Mouse (Mus musculus): Measurements from ENCODE around the gene Slc1a1. TPM values are rescaled to one million over a fixed set of nuclear protein-coding genes. Genes with fewer than 3 reads are reported as not detected.

The Slc1a1 gene
- 1.4 and 1.6 TPM in 2 replicates for total RNA-seq (2021)
- long read RNA-seq, experiment 1: 0 reads
- long read RNA-seq, experiment 2: 0 reads

DNA sequence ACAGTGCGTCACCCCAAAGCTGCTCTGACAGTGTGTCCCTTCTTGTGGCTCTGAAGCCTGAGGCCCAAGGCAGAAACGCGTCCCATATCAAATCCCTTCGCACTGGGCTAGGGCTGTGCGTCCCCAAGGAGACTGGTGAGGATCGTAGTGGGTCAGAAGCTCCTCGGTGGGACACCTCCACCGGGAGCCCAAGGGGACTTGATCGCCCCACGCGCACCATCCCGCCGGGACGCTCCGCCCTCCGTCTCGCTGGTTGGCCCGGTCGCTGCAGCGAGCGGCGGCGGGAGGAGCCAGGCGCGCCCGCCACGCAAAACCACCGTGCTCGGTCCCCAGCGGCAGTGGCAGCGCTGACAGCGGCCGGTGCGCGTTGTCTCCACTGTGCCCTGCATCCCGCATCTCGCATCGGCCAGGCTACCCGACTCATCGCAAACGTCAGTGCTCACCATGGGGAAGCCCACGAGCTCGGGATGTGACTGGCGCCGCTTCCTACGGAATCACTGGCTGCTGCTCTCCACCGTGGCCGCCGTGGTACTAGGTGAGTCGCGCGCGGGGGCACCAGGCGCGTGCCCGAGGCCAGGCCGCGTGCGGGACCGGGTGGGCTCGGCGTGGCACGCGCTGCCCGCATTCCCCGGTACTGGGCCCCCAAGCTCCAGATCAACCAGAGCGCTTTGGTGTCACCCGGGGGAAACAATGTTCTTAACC, at the start of gene Slc1a1:
Gene Slc1a1 (plus strand): TSS at position 252 of the 702 bp plus-strand sequence.
- DNase-seq: peak; percentile 71

DNA sequence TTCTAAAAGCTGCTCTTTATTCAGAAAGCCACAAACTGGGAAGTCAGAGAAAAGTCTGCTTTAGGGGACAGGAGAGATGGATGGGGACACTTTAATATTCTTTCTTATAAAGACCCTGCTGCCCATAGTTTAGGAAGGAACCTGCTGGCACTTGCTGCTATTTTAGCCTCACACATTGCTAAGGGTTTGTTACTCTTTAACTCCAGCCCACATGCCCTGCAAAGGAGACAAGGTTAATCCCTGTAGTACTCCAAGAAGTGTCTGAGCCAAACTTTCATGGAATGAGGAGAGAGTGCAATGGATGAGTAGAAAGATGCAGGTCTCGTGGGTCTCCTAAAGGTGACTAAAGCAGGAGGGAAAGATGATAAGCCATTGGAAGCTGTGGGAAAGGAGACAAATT, 44.7 kb upstream of the Slc1a1 start:
- no peak for DNase-seq

DNA sequence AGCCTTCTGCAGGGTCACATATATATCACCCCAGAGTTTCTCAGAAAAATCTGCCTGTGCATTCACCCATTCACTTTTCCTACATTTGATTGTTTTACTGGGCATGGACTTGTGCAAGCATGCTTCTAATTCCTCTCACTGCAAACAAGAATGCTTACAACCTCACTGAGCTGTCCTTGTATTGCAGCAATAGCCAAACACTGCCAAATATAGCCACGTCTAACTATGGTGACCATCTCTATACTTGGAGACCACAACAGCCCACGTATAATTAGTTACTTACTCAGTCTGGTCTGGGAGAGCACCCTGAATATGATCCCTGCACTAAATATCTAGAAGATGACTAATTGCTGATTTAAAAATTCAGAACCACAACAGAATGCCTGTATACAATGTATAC, 41.5 kb upstream of the Slc1a1 start:
- DNase-seq: no peak

- no peak for DNase-seq
Measured at GRCm38 (mm10) chr19:28796146-28796848, 38.6 kb upstream of the Slc1a1 start.

GRCm38 (mm10) chr19:28796966-28797365, 37.9 kb upstream of the Slc1a1 start:
- no peak for DNase-seq

DNA sequence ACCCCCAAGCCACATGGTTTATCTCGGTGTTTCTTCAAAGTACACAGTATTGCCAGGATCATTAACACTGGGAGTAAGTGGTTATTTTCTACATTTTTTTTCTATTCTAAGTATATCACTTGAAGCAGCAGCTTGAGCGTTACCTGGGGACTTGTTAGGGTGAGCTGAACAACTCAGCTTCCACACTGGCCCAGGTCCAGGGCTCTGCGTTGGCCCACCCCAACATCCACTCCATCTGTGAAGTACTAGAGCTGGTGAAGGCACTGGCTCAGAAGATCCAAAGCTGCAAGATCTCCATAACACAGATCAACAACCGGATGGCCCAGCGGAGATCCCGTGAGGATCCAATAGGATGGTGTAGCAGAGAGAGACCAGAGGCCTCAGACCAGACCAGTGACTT, 37.2 kb upstream of the Slc1a1 start:
- no peak for DNase-seq

GRCm38 (mm10) chr19:28800448-28800847, 34.4 kb upstream of the Slc1a1 start:
- DNase-seq: no peak

DNA sequence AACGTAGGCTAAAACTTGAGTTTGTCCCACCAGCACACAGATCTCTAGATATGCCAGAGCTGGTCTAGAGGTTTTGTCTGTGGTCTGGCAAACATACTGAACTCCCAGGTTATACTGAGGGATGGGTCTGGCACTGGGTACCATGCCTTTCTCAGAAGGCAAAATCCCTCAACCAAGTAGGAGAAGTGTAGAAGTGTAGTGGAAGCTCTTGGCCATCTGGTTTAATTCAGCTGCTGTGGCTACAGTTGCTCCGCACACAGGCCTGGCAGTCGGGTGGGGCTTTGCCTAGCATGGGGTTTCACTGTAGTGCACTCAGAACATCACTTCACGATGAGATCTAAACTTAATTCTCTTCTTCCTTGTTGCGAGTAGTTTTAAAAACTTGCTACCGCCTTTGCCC, 28.6 kb upstream of the Slc1a1 start:
- DNase-seq: no peak

DNA sequence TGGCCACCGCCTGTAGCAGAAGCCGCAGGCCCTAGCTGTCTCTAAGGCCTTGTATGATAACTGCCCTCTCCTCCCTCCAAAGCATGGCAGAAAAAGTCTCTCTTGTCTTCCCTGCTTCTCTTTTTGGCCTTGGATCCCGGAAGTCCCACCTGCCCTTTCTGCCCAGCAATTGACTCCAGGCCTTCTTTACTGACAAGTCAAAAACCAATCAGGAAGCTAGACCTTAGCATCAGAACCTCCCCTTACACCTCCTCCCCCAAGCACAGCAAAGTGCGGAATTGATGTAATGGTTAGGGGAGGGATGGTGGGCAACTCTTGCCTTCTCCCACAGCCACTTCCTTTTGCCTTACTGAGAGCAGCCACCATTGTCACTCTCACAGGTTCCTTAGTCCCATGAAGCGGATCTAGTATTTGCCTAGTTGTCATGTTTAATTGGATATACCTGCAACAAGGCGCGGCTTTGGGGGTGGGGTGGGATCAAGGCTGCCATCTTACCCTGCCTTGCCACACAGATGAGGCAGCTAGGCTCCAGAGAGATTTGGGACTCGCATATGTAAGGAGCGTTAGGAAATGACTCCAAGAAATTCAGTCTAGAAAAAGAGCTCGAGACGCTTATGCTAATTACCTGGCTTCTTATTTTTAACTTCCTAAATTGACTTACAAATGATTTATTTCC, 27.9 kb upstream of the Slc1a1 start:
- DNase-seq: no peak

- no peak for DNase-seq
Measured at GRCm38 (mm10) chr19:28807497-28807871, 27.4 kb upstream of the Slc1a1 start.

DNA sequence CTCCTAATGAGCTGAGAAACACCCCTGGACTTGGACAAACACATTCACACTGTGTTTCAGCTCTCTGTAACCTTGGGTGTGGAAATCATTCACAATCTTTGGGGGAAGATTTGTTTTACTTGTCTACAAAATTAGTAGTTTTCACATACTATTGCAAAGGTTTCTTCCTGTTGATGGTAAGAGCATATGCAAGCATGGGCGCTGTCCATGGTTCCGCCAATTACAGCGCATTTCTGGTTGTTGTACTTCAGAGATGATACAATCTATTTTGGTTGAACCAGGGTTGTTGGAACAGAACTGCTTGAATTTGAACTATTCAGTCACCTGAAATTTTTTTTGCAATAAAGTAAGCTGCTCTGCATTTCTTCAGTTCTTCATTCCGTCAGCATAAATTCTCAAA, 16.6 kb upstream of the Slc1a1 start:
- peak; percentile 28 for DNase-seq

DNA sequence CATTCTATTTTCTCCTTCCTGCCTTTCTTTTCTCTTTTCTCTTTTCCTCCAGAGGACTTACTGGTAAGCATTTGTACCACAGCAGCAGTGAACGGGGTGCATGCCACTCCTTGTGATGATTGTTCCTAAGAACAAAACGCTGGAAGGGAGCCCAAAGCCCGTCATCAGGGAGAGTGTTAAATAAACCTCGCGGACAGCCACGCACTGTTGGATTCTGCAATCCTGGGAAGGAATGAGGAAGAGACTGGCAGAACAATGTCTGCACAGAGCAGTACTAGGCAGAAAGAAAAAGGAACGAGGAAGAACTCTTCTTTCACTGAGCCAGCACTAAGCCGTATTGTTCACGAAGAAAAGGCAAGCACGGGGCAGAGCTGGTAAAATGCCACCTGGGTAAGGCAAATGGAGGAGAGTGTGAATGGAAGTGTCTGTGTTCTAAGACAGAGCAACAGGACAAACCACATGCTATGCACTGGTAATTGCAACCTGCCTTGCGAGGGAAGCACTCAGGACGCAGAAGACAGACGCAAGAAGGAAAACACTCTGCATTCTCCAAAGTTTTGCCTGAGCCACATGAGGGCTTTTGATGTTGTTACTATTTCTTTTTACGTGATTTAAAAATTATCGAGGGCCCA, 7.0 kb upstream of the Slc1a1 start:
- DNase-seq: no peak

GRCm38 (mm10) chr19:28831324-28831723, 3.5 kb upstream of the Slc1a1 start:
- DNase-seq: no peak

- no peak for DNase-seq
Measured at GRCm38 (mm10) chr19:28832605-28833004, 2.2 kb upstream of the Slc1a1 start.

- DNase-seq: peak; percentile 27
Measured at GRCm38 (mm10) chr19:28834388-28834787, 461 bp upstream of the Slc1a1 start.

DNA sequence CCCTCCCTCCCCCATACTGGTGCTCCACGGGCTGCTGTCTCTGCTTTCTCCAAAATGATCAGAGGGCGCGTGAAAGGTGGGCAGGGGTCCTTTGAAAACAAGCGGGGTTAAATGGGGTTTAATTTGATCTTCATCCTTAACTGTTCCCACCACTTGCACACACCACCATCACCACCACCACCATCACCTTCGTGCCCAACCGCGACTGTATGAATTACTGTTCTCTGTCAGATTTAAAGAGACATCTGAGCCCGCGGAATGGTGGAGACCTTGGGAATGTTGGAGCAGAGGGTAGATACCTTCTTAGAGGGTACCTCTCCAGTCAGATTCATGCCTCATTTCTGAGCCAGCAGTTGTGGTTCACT, 633 bp downstream of the Slc1a1 start:
- no peak for DNase-seq

DNA sequence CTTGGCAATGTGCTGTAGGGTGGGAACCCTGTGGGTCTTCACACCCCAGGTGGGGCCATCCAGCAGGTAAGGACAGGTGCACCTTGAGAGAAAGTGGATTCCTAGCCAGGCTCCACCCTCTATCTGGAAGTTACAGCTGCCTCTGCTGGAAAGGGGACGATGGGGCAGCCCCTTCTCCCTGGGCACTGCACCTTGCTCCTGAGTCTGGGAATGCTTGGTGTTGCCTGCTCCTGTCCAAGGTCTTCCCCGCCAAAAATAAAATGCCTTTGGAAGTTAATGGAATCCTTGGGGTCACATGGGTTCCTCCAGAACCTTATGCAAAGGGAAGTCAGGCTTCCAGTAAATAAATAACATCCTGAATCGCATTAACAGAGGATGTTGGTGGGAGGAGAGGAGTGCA, 1.3 kb downstream of the Slc1a1 start:
- no peak for DNase-seq

- DNase-seq: no peak
Measured at GRCm38 (mm10) chr19:28836651-28837410, 2.0 kb downstream of the Slc1a1 start.

DNA sequence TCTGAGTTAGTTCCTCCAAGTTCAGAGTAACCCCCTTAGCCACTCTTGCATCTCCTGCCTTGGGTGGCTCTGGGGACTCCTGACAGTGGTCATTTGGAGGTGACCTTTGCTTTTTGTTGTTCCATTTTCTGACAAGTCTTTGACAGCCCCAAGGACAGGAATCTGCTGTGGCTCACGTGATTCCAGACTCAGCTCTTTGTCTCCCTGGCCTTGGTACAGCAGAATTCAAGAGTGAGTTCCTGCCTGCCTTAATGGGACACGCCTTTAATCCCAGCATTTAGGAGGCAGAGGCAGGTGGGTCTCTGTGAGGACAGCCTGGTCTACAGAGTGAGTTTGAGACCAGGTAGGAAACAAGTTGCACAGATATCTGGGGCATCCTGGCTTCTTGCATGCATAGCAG, 3.9 kb downstream of the Slc1a1 start:
- no peak for DNase-seq

DNA sequence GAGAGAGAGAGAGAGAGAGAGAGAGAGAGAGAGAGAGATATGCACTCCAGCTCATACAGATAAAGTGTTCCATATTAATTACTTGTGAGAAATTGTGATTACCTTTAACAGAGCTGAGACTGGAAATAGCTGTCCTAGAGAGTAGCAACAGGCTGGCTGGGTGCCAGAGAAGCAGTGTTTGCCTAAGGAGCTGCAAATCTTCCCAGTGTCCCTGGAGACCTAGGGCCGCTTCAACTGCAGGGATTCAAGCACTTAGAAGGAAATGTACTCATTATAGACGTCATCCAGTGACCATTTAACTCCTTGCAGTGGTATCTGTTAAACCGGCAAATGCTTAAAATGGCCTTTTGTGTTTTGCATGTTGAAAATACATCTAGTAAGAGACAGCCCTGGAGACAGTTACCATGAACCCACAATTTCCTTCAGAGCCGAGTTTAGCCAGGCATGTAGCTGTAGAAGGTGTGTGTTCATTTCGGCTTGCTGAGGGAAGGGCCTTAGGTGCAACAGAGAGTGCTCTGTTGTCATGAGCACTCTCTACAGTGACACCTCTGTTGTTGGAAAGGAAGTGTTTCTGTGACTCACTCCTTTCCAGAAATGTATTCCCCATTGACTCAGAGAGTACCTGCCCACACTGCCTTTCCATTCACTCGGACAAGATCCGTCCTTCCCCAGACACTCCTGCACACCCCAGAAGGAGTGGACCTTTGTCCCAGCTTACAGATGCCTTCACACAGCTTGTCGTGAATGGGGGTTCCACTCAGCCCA, 10.3 kb downstream of the Slc1a1 start:
- DNase-seq: peak; percentile 40

DNA sequence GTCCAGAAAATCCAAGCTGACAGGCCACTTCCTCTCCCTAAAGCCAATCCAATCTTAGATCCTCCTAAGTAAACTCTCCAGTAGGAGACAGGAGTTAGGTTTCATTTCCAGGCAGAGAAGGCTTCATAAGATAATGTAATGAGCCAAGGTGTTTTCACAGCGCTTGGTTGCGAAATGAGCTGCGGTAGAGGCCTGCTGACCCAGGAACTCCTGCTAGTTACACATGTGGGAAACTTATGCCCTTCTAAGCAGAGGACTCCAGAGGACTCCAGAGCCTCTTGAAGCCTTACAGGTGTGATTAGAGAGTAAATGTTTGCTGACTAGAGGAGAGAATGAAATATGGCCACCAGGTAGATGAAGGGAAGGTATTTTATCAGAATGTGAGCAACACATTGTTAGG, 15.7 kb downstream of the Slc1a1 start:
- DNase-seq: no peak

All from adrenal gland, postnatal 14 days (tissue).